In the genomic region with DNA sequence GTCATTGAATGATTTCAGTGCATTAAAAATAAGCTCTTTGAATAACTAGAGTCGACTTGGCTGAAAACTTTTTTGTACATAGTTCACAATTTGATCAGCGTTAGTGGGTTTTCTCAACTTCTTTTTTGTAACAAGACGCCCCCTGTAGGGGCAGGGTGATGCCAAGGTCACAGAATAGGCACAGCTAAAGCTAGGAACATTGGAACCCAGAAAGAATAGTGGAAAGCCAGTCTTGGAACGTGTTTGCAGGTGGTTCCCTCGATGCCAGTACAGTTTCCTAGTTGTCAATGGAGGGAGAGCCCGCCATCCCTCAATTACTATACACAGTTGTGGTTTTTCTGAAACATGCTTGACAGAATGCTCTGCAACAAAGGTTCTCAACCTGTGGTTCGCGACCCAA, we compare ENCODE assay signal across 9 mouse cellular contexts. TPM values are rescaled to one million over a fixed set of nuclear protein-coding genes. Genes with fewer than 3 reads are reported as not detected.
A peak's percentile ranks its signal among the peaks of the same experiment; 100 is the strongest.
DNase-seq lines count a peak whose midpoint lies in the region; ATAC-seq lines count a peak whose summit lies in the region.
"Had no signal": no experiment of that assay in that cellular context is flagged by ENCODE, and none has a peak within 500 bp of the region (broad histone marks: within the 10 kb centered on the region; RNA-seq: fewer than 3 reads in every experiment).

No protein-coding gene starts in this region.

- WGBS in heart, embryonic 13.5 days: 21% methylated on average over 8 of the region's 8 CpGs
- 13% methylated on average over 8 of the region's 8 CpGs for WGBS in embryonic facial prominence, embryonic 12.5 days
- WGBS in intestine, embryonic 14.5 days: 22% methylated on average over 8 of the region's 8 CpGs
- 15% methylated on average over 8 of the region's 8 CpGs for WGBS in neural tube, embryonic 11.5 days

- no peaks in the 10 kb centered on the region for H3K36me3 ChIP-seq in heart, embryonic 13.5 days
- no peaks in the 10 kb centered on the region for H3K36me3 ChIP-seq in embryonic facial prominence, embryonic 12.5 days
- no peaks in the 10 kb centered on the region for H3K36me3 ChIP-seq in intestine, embryonic 14.5 days (ENCODE audit: control insufficient read depth, insufficient read depth, low read length)
- H3K36me3 ChIP-seq in neural tube, embryonic 11.5 days (ENCODE audit: control insufficient read depth, insufficient read depth, low read length): no peaks in the 10 kb centered on the region

- H3K27ac ChIP-seq in heart, embryonic 13.5 days (replicated peaks): peak overlapping the region; percentile 79; the same call in 1 of the 2 replicates
- no peak overlapping the region for H3K27ac ChIP-seq in embryonic facial prominence, embryonic 12.5 days
- H3K27ac ChIP-seq in intestine, embryonic 14.5 days (ENCODE audit: low read depth): no peak overlapping the region
- no peak overlapping the region; the same call in 1 of the 2 replicates for H3K27ac ChIP-seq in neural tube, embryonic 11.5 days (ENCODE audit: low read depth, low read length)
- H3K27ac ChIP-seq: macrophage had no signal

- no peaks in the 10 kb centered on the region for H3K9me3 ChIP-seq in heart, embryonic 13.5 days
- no peaks in the 10 kb centered on the region for H3K9me3 ChIP-seq in embryonic facial prominence, embryonic 12.5 days
- H3K9me3 ChIP-seq in intestine, embryonic 14.5 days (ENCODE audit: control insufficient read depth, low read length): no peaks in the 10 kb centered on the region
- no peaks in the 10 kb centered on the region for H3K9me3 ChIP-seq in neural tube, embryonic 11.5 days (ENCODE audit: control insufficient read depth, low read length)

- H3K4me1 ChIP-seq in heart, embryonic 13.5 days: peaks cover 69% of the 10 kb centered on the region
- H3K4me1 ChIP-seq in embryonic facial prominence, embryonic 12.5 days: peaks cover 37% of the 10 kb centered on the region
- peaks cover 8% of the 10 kb centered on the region; the same call in 1 of the 2 replicates for H3K4me1 ChIP-seq in intestine, embryonic 14.5 days (replicated peaks; ENCODE audit: control insufficient read depth, insufficient read depth, low read length)
- H3K4me1 ChIP-seq in neural tube, embryonic 11.5 days (ENCODE audit: control insufficient read depth, insufficient read depth, low read length): peaks cover 43% of the 10 kb centered on the region

- no peak for DNase-seq in heart, postnatal 4 days
- no peak for DNase-seq in intestine, embryonic 14.5 days (ENCODE audit: low spot score)
- DNase-seq in neural tube, embryonic 11.5 days (ENCODE audit: low spot score): no peak
- no peak for DNase-seq in right cerebral cortex, postnatal 4 days
- DNase-seq in thymus, postnatal 0 days (ENCODE audit: low spot score): no peak
- no peak for DNase-seq in layer of hippocampus, postnatal 25 days (ENCODE audit: extremely low spot score in 1 of 2, low spot score in 1 of 2)

- H3K4me3 ChIP-seq in heart, embryonic 13.5 days: peak overlapping the region; percentile 72
- peak overlapping the region; percentile 73 for H3K4me3 ChIP-seq in embryonic facial prominence, embryonic 12.5 days
- H3K4me3 ChIP-seq in intestine, embryonic 14.5 days (ENCODE audit: low read depth, low read length): peak overlapping the region; percentile 61
- H3K4me3 ChIP-seq in neural tube, embryonic 11.5 days (ENCODE audit: low read depth, low read length): peak overlapping the region; percentile 79

- peak overlapping the region; percentile 82 for H3K4me2 ChIP-seq in heart, embryonic 13.5 days
- H3K4me2 ChIP-seq in embryonic facial prominence, embryonic 12.5 days (replicated peaks): peak overlapping the region; percentile 96
- peak overlapping the region; percentile 83 for H3K4me2 ChIP-seq in intestine, embryonic 14.5 days (ENCODE audit: low read length)
- H3K4me2 ChIP-seq in neural tube, embryonic 11.5 days (ENCODE audit: low read depth): peak overlapping the region; percentile 92

- H3K9ac ChIP-seq in heart, embryonic 13.5 days: peak overlapping the region; percentile 83
- no peak overlapping the region for H3K9ac ChIP-seq in embryonic facial prominence, embryonic 12.5 days
- H3K9ac ChIP-seq in intestine, embryonic 14.5 days (ENCODE audit: low read length): peak overlapping the region; percentile 55; the same call in 1 of the 2 replicates
- no peak overlapping the region; the same call in 1 of the 2 replicates for H3K9ac ChIP-seq in neural tube, embryonic 11.5 days (ENCODE audit: low read length)

- ATAC-seq in heart, embryonic 13.5 days (ENCODE audit: extremely low read depth, insufficient number of reproducible peaks, low FRiP score, low TSS enrichment): no peak
- ATAC-seq in embryonic facial prominence, embryonic 12.5 days (ENCODE audit: insufficient number of reproducible peaks, insufficient read depth, low FRiP score, low TSS enrichment): no peak
- no peak for ATAC-seq in intestine, embryonic 14.5 days (replicated peaks; ENCODE audit: low FRiP score, low TSS enrichment, low read depth)
- no peak for ATAC-seq in neural tube, embryonic 11.5 days (ENCODE audit: insufficient read depth, low FRiP score, low TSS enrichment)

- H3K27me3 ChIP-seq in heart, embryonic 13.5 days (replicated peaks): 0 out of 2 replicates have a peak, but pooled peaks cover 4% of the 10 kb centered on the region
- 0 out of 2 replicates have a peak, but pooled peaks cover 21% of the 10 kb centered on the region for H3K27me3 ChIP-seq in embryonic facial prominence, embryonic 12.5 days
- H3K27me3 ChIP-seq in intestine, embryonic 14.5 days (replicated peaks; ENCODE audit: control insufficient read depth, insufficient read depth, low read length): peaks cover 6% of the 10 kb centered on the region; the same call in 1 of the 2 replicates
- no peaks in the 10 kb centered on the region for H3K27me3 ChIP-seq in neural tube, embryonic 11.5 days (ENCODE audit: control insufficient read depth, insufficient read depth, low read length)

RNA-seq across cellular contexts. Expression of gene Plce1, which starts 1.0 kb away (rescaled TPM):
- 4.5 and 4.8 TPM in 2 replicates for polyA plus RNA-seq in heart, embryonic 13.5 days (2015; fragmentation: Nextera tagmentation; extraction: Ambion mirVana)
- total RNA-seq in heart, postnatal 4 days (2021): 10 to 100 TPM; 44.9 to 45.1 TPM
- 4.7 and 5.7 TPM in 2 replicates for polyA plus RNA-seq in embryonic facial prominence, embryonic 12.5 days (2016; fragmentation: Nextera tagmentation; extraction: Ambion mirVana)
- polyA plus RNA-seq in intestine, embryonic 14.5 days (2014; fragmentation: Nextera tagmentation; extraction: Ambion mirVana): 6.7 and 6.8 TPM in 2 replicates
- polyA plus RNA-seq in neural tube, embryonic 11.5 days (2014; fragmentation: Nextera tagmentation; extraction: Ambion mirVana): 8.8 and 11.2 TPM in 2 replicates
- polyA plus RNA-seq in thymus, postnatal 0 days (2015; fragmentation: Nextera tagmentation; extraction: Ambion mirVana): 0.98 and 1.0 TPM in 2 replicates
- 1 to 10 TPM; 8.0 to 9.7 TPM for total RNA-seq in layer of hippocampus, postnatal 25 days (2021)
- polyA plus RNA-seq: macrophage had no signal

Comparison
In these comparisons a context has a peak if more than half of its experiments do, and no peak if none do; other contexts are left out.
1. H3K9ac ChIP-seq: peak in heart, embryonic 13.5 days (single experiment) and intestine, embryonic 14.5 days (single experiment); none in embryonic facial prominence, embryonic 12.5 days (single experiment) and neural tube, embryonic 11.5 days (single experiment).
2. Peak in every context shown above with its lines, with median percentiles within 50 percentile points of each other: H3K4me2 ChIP-seq and H3K4me3 ChIP-seq.